Mouse (Mus musculus): ENCODE results near the gene Lrtm1. TPM values are rescaled to one million over a fixed set of nuclear protein-coding genes. Genes with fewer than 3 reads are reported as not detected.
A peak's percentile ranks its signal among the peaks of the same experiment; 100 is the strongest.

Gene Lrtm1
- polyA plus RNA-seq, 1 experiment from 2014 or later = 0.32 TPM

DNA sequence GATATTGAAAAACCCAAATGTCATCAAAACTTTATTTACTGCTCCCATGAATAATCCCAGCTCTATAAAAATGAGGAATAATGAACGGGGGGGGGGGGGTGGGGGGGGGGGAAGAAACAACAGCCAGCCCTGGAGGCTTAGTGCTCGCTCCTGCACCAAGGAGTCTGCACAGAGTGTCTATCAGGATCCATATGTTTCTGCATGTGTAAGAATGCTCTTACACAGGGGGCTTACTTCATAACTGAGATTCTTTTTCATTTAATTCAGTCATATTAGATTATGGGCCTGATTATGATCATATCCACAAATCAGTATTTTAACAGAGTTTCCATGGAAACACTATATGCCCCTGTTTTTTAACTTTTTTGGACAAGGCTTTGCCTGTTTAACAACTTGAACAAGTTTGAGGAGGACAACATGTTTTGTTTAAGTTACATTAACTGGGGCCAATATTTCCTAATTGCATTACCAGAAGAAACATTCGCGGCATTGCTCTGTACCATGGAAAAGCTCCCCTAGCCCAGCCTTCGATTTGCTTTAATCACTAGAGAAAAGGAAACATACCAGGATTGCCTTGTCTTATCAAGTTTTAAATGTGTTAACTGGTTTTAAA, 12.7 kb upstream of the Lrtm1 start:
- DNase-seq (ENCODE audit: low spot score) = peak; percentile 54
- H3K9ac ChIP-seq (replicated peaks; ENCODE audit: low read length) = no peak overlapping the region
- no peaks in the 10 kb centered on the region for H3K4me1 ChIP-seq (ENCODE audit: control insufficient read depth, insufficient read depth, low read length)
- WGBS = 75% methylated on average over 5 of the region's 5 CpGs
- no peak overlapping the region for H3K27ac ChIP-seq (replicated peaks; ENCODE audit: low read depth, low read length)
- H3K4me2 ChIP-seq (ENCODE audit: low read depth, low read length) = no peak overlapping the region
- H3K4me3 ChIP-seq (ENCODE audit: low read depth, low read length) = no peak overlapping the region
- no peaks in the 10 kb centered on the region for H3K36me3 ChIP-seq (replicated peaks; ENCODE audit: control insufficient read depth, insufficient read depth, low read depth, low read length)
- no peak for ATAC-seq (replicated peaks; ENCODE audit: insufficient number of reproducible peaks, low FRiP score, low TSS enrichment, low read depth)
- no peaks in the 10 kb centered on the region for H3K27me3 ChIP-seq (ENCODE audit: control insufficient read depth, insufficient read depth, low read length)
- no peaks in the 10 kb centered on the region for H3K9me3 ChIP-seq (replicated peaks; ENCODE audit: control insufficient read depth, low read length)

DNA sequence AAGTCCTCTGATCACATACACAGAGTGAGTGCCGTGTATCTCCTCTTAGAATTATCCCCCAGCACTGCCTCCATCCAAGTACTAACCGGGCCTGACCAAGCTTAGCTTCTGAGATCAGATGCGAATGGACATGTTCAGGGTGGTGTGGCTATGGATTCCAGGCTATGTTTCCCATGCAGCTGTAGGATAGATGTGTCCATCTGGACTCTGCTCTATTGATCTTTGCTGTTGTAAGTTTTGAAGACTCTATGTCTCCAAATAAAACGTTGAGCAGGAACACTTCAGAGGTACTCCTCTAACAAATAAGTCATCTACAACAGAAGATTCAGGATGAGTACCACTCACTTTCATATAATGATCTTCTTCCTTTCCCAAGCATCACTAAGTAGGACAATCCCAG, 8.4 kb upstream of the Lrtm1 start:
- 85% methylated on average over 4 of the region's 4 CpGs for WGBS
- Histone ChIP-seq H3K36me3 (replicated peaks; ENCODE audit: control insufficient read depth, insufficient read depth, low read depth, low read length) (no peaks in the 10 kb centered on the region), H3K4me1 (ENCODE audit: control insufficient read depth, insufficient read depth, low read length) (no peaks in the 10 kb centered on the region), H3K9me3 (replicated peaks; ENCODE audit: control insufficient read depth, low read length) (no peaks in the 10 kb centered on the region), H3K4me2 (ENCODE audit: low read depth, low read length) (no peak overlapping the region), H3K27ac (replicated peaks; ENCODE audit: low read depth, low read length) (no peak overlapping the region), H3K4me3 (ENCODE audit: low read depth, low read length) (no peak overlapping the region), H3K9ac (replicated peaks; ENCODE audit: low read length) (no peak overlapping the region), H3K27me3 (ENCODE audit: control insufficient read depth, insufficient read depth, low read length) (no peaks in the 10 kb centered on the region)
- ATAC-seq (replicated peaks; ENCODE audit: insufficient number of reproducible peaks, low FRiP score, low TSS enrichment, low read depth) (no peak), DNase-seq (ENCODE audit: low spot score) (no peak)

DNA sequence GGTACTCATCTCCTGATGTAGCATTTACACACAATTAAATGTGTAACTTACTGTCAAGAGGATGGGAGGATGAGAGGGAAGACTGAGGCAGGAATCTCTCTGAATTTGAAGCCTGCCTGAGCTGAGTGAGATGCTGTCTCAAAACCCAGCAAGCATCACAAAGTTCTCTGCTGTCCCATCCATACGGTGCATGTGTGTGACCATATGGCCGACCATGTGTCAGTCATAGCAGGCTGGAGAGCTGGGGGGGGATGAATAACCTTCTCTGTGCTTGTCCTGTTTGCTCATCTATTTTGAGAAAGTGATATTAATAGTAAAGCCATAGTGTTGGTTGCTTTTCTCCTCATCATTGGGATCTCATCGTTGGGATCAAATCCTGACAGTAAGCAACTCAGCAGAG, 4.8 kb upstream of the Lrtm1 start:
- Histone ChIP-seq H3K4me2 (ENCODE audit: low read depth, low read length) (no peak overlapping the region), H3K9me3 (replicated peaks; ENCODE audit: control insufficient read depth, low read length) (no peaks in the 10 kb centered on the region), H3K4me1 (ENCODE audit: control insufficient read depth, insufficient read depth, low read length) (no peaks in the 10 kb centered on the region), H3K27me3 (ENCODE audit: control insufficient read depth, insufficient read depth, low read length) (no peaks in the 10 kb centered on the region), H3K9ac (replicated peaks; ENCODE audit: low read length) (no peak overlapping the region), H3K27ac (replicated peaks; ENCODE audit: low read depth, low read length) (no peak overlapping the region), H3K36me3 (replicated peaks; ENCODE audit: control insufficient read depth, insufficient read depth, low read depth, low read length) (no peaks in the 10 kb centered on the region), H3K4me3 (ENCODE audit: low read depth, low read length) (no peak overlapping the region)
- DNase-seq (ENCODE audit: low spot score) = no peak
- WGBS = 90% methylated on average over 3 of the region's 3 CpGs
- ATAC-seq (replicated peaks; ENCODE audit: insufficient number of reproducible peaks, low FRiP score, low TSS enrichment, low read depth) = no peak

DNA sequence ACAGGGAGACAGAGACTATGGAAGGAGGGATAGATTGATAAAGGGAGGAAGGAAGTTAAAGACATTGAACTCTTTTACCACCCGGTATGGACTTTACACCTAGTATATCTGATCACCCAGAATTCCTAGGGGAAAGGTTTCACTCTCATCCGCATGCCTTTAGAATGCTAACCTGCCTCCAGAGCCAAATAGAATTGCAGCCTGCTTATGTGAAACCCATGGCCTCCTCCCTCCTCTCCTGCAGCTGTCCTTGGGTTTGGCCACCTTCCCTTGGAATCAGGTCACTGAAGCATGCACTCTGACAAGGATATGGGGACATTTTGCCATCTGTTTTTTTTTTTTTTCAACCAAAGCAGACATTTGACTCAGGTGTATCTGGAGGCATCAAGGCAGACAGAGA, 3.3 kb upstream of the Lrtm1 start:
- 86% methylated on average over 2 of the region's 2 CpGs for WGBS

DNA sequence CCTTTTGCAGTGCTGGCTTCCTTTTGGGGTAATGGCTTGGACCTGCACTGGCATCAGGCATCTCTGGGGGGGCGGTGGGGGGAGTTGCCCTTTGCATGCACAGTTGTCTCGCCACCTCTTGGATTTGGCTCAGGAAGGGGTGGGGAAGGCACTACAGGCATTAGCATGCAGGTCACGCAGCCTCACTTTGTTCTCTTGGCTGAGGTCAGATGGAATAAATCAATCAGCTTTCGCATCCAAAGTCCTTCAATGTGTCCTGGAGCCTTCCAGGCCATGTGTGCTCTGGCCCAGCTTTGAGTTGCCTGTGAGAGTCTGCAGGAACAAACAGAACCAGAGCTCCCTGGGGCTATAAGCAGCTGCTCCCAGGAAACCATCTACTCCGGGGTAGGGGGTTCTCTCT, 2.1 kb upstream of the Lrtm1 start:
- 41% methylated on average over 5 of the region's 5 CpGs for WGBS
- no peak overlapping the region for H3K27ac ChIP-seq (replicated peaks; ENCODE audit: low read depth, low read length)
- no peak overlapping the region for H3K4me2 ChIP-seq (ENCODE audit: low read depth, low read length)
- no peak for ATAC-seq (replicated peaks; ENCODE audit: insufficient number of reproducible peaks, low FRiP score, low TSS enrichment, low read depth)
- no peaks in the 10 kb centered on the region for H3K9me3 ChIP-seq (replicated peaks; ENCODE audit: control insufficient read depth, low read length)
- H3K9ac ChIP-seq (replicated peaks; ENCODE audit: low read length) = no peak overlapping the region
- H3K4me1 ChIP-seq (ENCODE audit: control insufficient read depth, insufficient read depth, low read length) = no peaks in the 10 kb centered on the region
- H3K4me3 ChIP-seq (ENCODE audit: low read depth, low read length) = no peak overlapping the region
- no peak for DNase-seq (ENCODE audit: low spot score)
- no peaks in the 10 kb centered on the region for H3K36me3 ChIP-seq (replicated peaks; ENCODE audit: control insufficient read depth, insufficient read depth, low read depth, low read length)
- H3K27me3 ChIP-seq (ENCODE audit: control insufficient read depth, insufficient read depth, low read length) = no peaks in the 10 kb centered on the region

More for the DNA sequence above, 3.3 kb upstream of the Lrtm1 start:
- Histone ChIP-seq H3K9me3 (replicated peaks; ENCODE audit: control insufficient read depth, low read length) (no peaks in the 10 kb centered on the region), H3K4me2 (ENCODE audit: low read depth, low read length) (no peak overlapping the region), H3K27ac (replicated peaks; ENCODE audit: low read depth, low read length) (no peak overlapping the region), H3K9ac (replicated peaks; ENCODE audit: low read length) (no peak overlapping the region), H3K36me3 (replicated peaks; ENCODE audit: control insufficient read depth, insufficient read depth, low read depth, low read length) (no peaks in the 10 kb centered on the region), H3K4me3 (ENCODE audit: low read depth, low read length) (no peak overlapping the region), H3K27me3 (ENCODE audit: control insufficient read depth, insufficient read depth, low read length) (no peaks in the 10 kb centered on the region), H3K4me1 (ENCODE audit: control insufficient read depth, insufficient read depth, low read length) (no peaks in the 10 kb centered on the region)
- DNase-seq (ENCODE audit: low spot score) = no peak
- no peak for ATAC-seq (replicated peaks; ENCODE audit: insufficient number of reproducible peaks, low FRiP score, low TSS enrichment, low read depth)

DNA sequence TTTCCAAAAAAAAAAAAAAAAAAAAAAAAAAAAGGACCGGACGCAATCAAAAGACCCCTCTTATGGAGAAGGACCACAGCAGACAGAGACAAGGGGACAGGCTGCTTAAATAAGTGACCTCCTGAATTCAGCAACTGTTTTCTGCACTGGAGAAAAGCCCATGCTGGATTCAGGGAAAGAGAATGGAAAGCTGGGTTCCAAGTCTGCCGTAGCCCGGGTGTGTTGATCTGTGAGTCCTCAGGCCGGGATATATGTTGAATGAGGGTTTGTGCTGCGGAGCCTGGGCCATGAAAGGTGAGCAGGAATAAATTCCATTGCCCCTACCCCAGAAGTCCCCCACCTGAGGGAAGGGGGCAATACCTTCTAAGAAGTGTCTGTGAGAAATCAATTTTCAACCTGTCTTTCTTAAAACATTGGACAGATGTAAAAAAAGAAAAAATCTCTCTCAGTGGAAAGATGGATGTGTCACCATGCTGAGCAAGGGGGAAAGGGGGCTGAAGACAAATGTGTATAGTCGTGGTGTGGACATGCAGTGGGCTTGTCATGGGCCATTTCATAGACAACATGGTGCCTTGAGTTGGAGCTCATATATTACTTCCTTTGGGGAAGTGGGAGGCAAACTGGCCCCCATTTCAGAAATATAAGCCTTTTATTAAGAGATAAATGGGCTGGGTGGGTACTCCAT, 450 bp downstream of the Lrtm1 start:
- H3K27me3 ChIP-seq (ENCODE audit: control insufficient read depth, insufficient read depth, low read length) = no peaks in the 10 kb centered on the region
- H3K4me3 ChIP-seq (ENCODE audit: low read depth, low read length) = no peak overlapping the region
- WGBS = 33% methylated on average over 7 of the region's 7 CpGs
- H3K4me2 ChIP-seq (ENCODE audit: low read depth, low read length) = no peak overlapping the region
- DNase-seq (ENCODE audit: low spot score) (no peak), ATAC-seq (replicated peaks; ENCODE audit: insufficient number of reproducible peaks, low FRiP score, low TSS enrichment, low read depth) (no peak)
- H3K4me1 ChIP-seq (ENCODE audit: control insufficient read depth, insufficient read depth, low read length) = no peaks in the 10 kb centered on the region
- H3K27ac ChIP-seq (replicated peaks; ENCODE audit: low read depth, low read length) = no peak overlapping the region
- H3K9me3 ChIP-seq (replicated peaks; ENCODE audit: control insufficient read depth, low read length) = no peaks in the 10 kb centered on the region
- no peaks in the 10 kb centered on the region for H3K36me3 ChIP-seq (replicated peaks; ENCODE audit: control insufficient read depth, insufficient read depth, low read depth, low read length)
- H3K9ac ChIP-seq (replicated peaks; ENCODE audit: low read length) = no peak overlapping the region

DNA sequence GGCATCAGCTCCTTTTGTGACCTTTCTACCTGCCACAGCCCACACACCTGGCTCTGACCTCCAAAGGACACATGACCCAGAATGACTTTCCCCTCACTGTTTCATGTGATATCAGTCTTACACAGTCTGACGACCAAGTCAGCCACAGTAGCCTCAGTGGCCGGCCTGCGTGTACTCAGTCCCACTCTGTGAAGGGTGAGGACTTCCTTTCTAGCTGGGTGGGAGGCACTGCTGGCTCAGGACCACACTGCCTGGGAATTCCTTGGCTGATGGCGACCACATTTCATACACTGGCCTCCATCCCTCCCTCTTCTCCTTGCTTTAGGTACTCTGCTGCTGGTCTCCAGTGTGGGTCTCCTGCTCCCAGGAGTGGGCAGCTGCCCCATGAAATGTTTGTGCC, 3.3 kb downstream of the Lrtm1 start:
- WGBS = 69% methylated on average over 4 of the region's 4 CpGs
- Histone ChIP-seq H3K36me3 (replicated peaks; ENCODE audit: control insufficient read depth, insufficient read depth, low read depth, low read length) (no peaks in the 10 kb centered on the region), H3K4me1 (ENCODE audit: control insufficient read depth, insufficient read depth, low read length) (no peaks in the 10 kb centered on the region), H3K4me2 (ENCODE audit: low read depth, low read length) (no peak overlapping the region), H3K9ac (replicated peaks; ENCODE audit: low read length) (no peak overlapping the region), H3K9me3 (replicated peaks; ENCODE audit: control insufficient read depth, low read length) (no peaks in the 10 kb centered on the region), H3K27me3 (ENCODE audit: control insufficient read depth, insufficient read depth, low read length) (no peaks in the 10 kb centered on the region), H3K27ac (replicated peaks; ENCODE audit: low read depth, low read length) (no peak overlapping the region), H3K4me3 (ENCODE audit: low read depth, low read length) (no peak overlapping the region)
- ATAC-seq (replicated peaks; ENCODE audit: insufficient number of reproducible peaks, low FRiP score, low TSS enrichment, low read depth) (no peak), DNase-seq (ENCODE audit: low spot score) (no peak)

DNA sequence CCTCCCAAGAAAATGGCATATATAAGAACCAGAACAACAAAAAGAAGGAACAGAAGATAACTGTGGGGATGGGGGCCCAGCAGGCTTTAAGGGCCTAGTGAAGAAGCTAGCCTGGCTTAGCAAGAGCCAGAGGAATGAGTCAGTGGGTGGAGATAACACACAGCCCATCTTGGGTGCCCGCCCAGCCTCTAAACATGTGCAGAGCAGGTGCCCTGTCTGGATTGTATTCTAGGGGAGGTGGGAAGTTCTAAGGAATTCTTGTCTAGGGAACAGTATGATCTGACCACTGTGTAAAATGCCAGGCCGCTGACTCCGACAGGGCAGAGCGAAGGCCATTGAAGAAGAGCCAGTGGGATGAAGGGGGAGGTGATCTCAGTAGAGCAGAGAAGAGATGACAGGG, 5.2 kb downstream of the Lrtm1 start:
- DNase-seq (ENCODE audit: low spot score) (no peak), ATAC-seq (replicated peaks; ENCODE audit: insufficient number of reproducible peaks, low FRiP score, low TSS enrichment, low read depth) (no peak)
- Histone ChIP-seq H3K9me3 (replicated peaks; ENCODE audit: control insufficient read depth, low read length) (no peaks in the 10 kb centered on the region), H3K9ac (replicated peaks; ENCODE audit: low read length) (no peak overlapping the region), H3K27me3 (ENCODE audit: control insufficient read depth, insufficient read depth, low read length) (no peaks in the 10 kb centered on the region), H3K4me1 (ENCODE audit: control insufficient read depth, insufficient read depth, low read length) (no peaks in the 10 kb centered on the region), H3K4me3 (ENCODE audit: low read depth, low read length) (no peak overlapping the region), H3K36me3 (replicated peaks; ENCODE audit: control insufficient read depth, insufficient read depth, low read depth, low read length) (no peaks in the 10 kb centered on the region), H3K4me2 (ENCODE audit: low read depth, low read length) (no peak overlapping the region), H3K27ac (replicated peaks; ENCODE audit: low read depth, low read length) (no peak overlapping the region)
- 90% methylated on average over 4 of the region's 4 CpGs for WGBS
